Mouse (Mus musculus) hindbrain, embryonic 15.5 days (tissue): ENCODE data around the gene Rab4b. TPM values are rescaled to one million over a fixed set of nuclear protein-coding genes. Genes with fewer than 3 reads are reported as not detected.
A peak's percentile ranks its signal among the peaks of the same experiment; 100 is the strongest.

Source experiments
- ATAC-seq: fragments of 200-750 bp; cut with Nextera tagmentation; 2 replicates; pipeline ENCODE4 v1.8.0; 2017; ENCODE audit warnings: low read depth, moderate number of reproducible peaks, moderate TSS enrichment; ENCODE audit not compliant: low FRiP score
- H3K27ac ChIP-seq: fragments of 300-500 bp; sonication (generic); replicated peaks from 2 replicates; pipeline ENCODE4 v1.5.1; 2015; ENCODE audit warnings: mild to moderate bottlenecking, inconsistent platforms
- H3K27me3 ChIP-seq: fragments of 300-500 bp; sonication (generic); 2 replicates; pipeline ENCODE4 v1.6.1; 2015; ENCODE audit warnings: control low read depth, inconsistent platforms
- H3K36me3 ChIP-seq: fragments of 300-500 bp; sonication (generic); 2 replicates; pipeline ENCODE4 v1.6.1; 2015; ENCODE audit warnings: control low read depth, inconsistent platforms
- H3K4me1 ChIP-seq: fragments of 300-500 bp; sonication (generic); replicated peaks from 2 replicates; pipeline ENCODE4 v1.6.1; 2015; ENCODE audit warnings: control low read depth, inconsistent platforms
- H3K4me2 ChIP-seq: fragments of 300-500 bp; sonication (generic); 2 replicates; pipeline ENCODE4 v1.6.1; 2015; ENCODE audit warnings: moderate library complexity, mild to moderate bottlenecking, inconsistent platforms
- H3K4me3 ChIP-seq: fragments of 300-500 bp; sonication (generic); 2 replicates; pipeline ENCODE4 v1.5.1; 2015; ENCODE audit warnings: mild to moderate bottlenecking, inconsistent platforms
- H3K9ac ChIP-seq: fragments of 300-500 bp; sonication (generic); 2 replicates; pipeline ENCODE4 v1.6.1; 2015; ENCODE audit warnings: inconsistent platforms
- H3K9me3 ChIP-seq: fragments of 300-500 bp; sonication (generic); 2 replicates; pipeline ENCODE4 v1.6.1; 2016; ENCODE audit warnings: control low read depth, inconsistent platforms
- WGBS: fragments of 180-500 bp; shearing (Covaris S2); methylation state at CpG from one replicate; pipeline ENCODE4 v1.1.7; 2015; 5-methylcytosine and 5-hydroxymethylcytosine counted together
- polyA plus RNA-seq: library from polyadenylated mRNA; unstranded; fragments of >200 nt; fragmentation: Nextera tagmentation; extraction: Ambion mirVana; gene quantifications from 2 replicates; pipeline ENCODE4 v1.2.1, GENCODE M21; 2015

Gene Rab4b
- polyA plus RNA-seq, 1 experiment from 2014 or later, result 111 TPM

DNA sequence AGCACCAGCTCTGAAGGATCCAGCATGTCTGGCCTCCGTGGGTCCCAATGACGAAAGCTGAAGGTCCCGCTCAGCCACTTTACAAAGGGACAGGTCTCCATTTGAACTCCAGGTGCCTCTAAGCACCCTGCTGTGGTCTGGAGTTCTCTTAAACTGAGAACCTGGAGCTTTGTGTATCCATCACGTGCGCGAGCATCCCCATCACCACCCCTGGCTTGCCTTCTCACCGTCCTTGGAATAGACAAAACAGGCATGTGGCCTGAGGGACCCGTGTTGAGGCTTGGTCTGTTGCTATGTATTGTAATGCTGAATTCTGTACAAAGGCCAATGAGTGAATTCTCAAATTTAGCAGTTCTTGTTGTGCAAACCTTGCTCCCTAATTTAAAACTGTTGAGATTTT is 20.1 kb upstream of the Rab4b start:
- WGBS, result 92% methylated on average over 8 of the region's 8 CpGs
- Histone ChIP-seq H3K4me2 (no peak overlapping the region), H3K9me3 (no peaks in the 10 kb centered on the region), H3K9ac (no peak overlapping the region), H3K36me3 (peaks cover 9% of the 10 kb centered on the region), H3K4me1 (peaks cover 19% of the 10 kb centered on the region), H3K27ac (no peak overlapping the region), H3K4me3 (no peak overlapping the region), H3K27me3 (no peaks in the 10 kb centered on the region)
- ATAC-seq, result no peak

- H3K36me3 ChIP-seq, result peaks cover 6% of the 10 kb centered on the region
- no peak overlapping the region for H3K4me2 ChIP-seq
- ATAC-seq, result no peak
- no peaks in the 10 kb centered on the region for H3K9me3 ChIP-seq
- no peaks in the 10 kb centered on the region for H3K27me3 ChIP-seq
- H3K9ac ChIP-seq, result no peak overlapping the region
- no peak overlapping the region for H3K4me3 ChIP-seq
- peaks cover 23% of the 10 kb centered on the region for H3K4me1 ChIP-seq
- H3K27ac ChIP-seq, result no peak overlapping the region
Observed at GRCm38 (mm10) chr7:27198355-27198754, 19.7 kb upstream of the Rab4b start.

DNA sequence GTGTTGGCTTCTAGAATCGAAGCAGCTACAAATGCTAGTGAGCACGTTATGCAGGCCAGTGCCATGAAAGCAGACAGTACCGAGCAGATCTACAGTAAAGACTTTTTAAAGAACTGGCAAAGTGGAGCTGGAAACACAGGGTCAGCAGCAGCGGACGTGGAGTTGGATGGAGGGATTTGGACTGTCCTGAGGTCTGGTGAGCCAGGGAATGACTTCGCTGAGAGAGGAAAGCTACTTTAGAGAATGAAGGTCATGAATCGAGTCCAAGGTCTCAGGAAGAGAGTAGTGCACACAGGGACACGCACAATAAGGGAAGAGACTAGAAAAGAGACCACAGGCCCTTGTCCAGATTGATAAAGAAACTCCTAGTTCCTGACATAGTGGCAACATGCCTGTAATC is 18.9 kb upstream of the Rab4b start:
- WGBS, result 92% methylated on average over 8 of the region's 8 CpGs
- peaks cover 8% of the 10 kb centered on the region for H3K36me3 ChIP-seq
- H3K9ac ChIP-seq, result no peak overlapping the region
- ATAC-seq, result no peak
- no peak overlapping the region for H3K4me3 ChIP-seq
- H3K27me3 ChIP-seq, result no peaks in the 10 kb centered on the region
- no peak overlapping the region for H3K4me2 ChIP-seq
- no peaks in the 10 kb centered on the region for H3K9me3 ChIP-seq
- no peak overlapping the region for H3K27ac ChIP-seq
- H3K4me1 ChIP-seq, result peaks cover 23% of the 10 kb centered on the region

- 91% methylated on average over 3 of the region's 3 CpGs for WGBS
- Histone ChIP-seq H3K4me2 (peak overlapping the region; percentile 76; the same call in 1 of the 2 replicates), H3K9me3 (no peaks in the 10 kb centered on the region), H3K4me3 (no peak overlapping the region), H3K27me3 (no peaks in the 10 kb centered on the region), H3K9ac (no peak overlapping the region), H3K4me1 (peaks cover 23% of the 10 kb centered on the region), H3K27ac (no peak overlapping the region), H3K36me3 (peaks cover 9% of the 10 kb centered on the region)
- ATAC-seq, result no peak
Observed at GRCm38 (mm10) chr7:27197136-27197535, 18.4 kb upstream of the Rab4b start.

- Histone ChIP-seq H3K27me3 (no peaks in the 10 kb centered on the region), H3K9ac (peak within 1 kb of the TSS; percentile 89), H3K4me2 (peak within 1 kb of the TSS; percentile 76), H3K27ac (peak within 1 kb of the TSS; percentile 97), H3K9me3 (no peaks in the 10 kb centered on the region), H3K36me3 (peaks cover 21% of the 10 kb centered on the region), H3K4me1 (peaks cover 23% of the 10 kb centered on the region), H3K4me3 (peak within 1 kb of the TSS; percentile 88)
- peak; percentile 98 for ATAC-seq
- under 1% methylated on average over 62 of the region's 64 CpGs for WGBS
Observed at GRCm38 (mm10) chr7:27195681-27196611, 17.2 kb upstream of the Rab4b start, which contains the start of the genes BC024978 and Snrpa. Gene BC024978 (plus strand): TSS chr7:27195781. Gene Snrpa (minus strand): TSS chr7:27196271.

GRCm38 (mm10) chr7:27193731-27194130 is 15.0 kb upstream of the Rab4b start:
- no peaks in the 10 kb centered on the region for H3K27me3 ChIP-seq
- peak overlapping the region; percentile 76 for H3K4me2 ChIP-seq
- H3K9ac ChIP-seq, result no peak overlapping the region
- no peak overlapping the region for H3K4me3 ChIP-seq
- 89% methylated on average over 4 of the region's 4 CpGs for WGBS
- peaks cover 43% of the 10 kb centered on the region for H3K36me3 ChIP-seq
- ATAC-seq, result no peak
- no peak overlapping the region for H3K27ac ChIP-seq
- H3K4me1 ChIP-seq, result peaks cover 23% of the 10 kb centered on the region
- no peaks in the 10 kb centered on the region for H3K9me3 ChIP-seq

GRCm38 (mm10) chr7:27192434-27192833 is 13.7 kb upstream of the Rab4b start:
- Histone ChIP-seq H3K4me2 (no peak overlapping the region), H3K27ac (no peak overlapping the region), H3K27me3 (no peaks in the 10 kb centered on the region), H3K9ac (no peak overlapping the region), H3K4me3 (no peak overlapping the region), H3K9me3 (no peaks in the 10 kb centered on the region), H3K36me3 (peaks cover 55% of the 10 kb centered on the region), H3K4me1 (peaks cover 23% of the 10 kb centered on the region)
- WGBS, result 94% methylated on average over 5 of the region's 5 CpGs
- no peak for ATAC-seq

GRCm38 (mm10) chr7:27189271-27189931 is 10.7 kb upstream of the Rab4b start:
- no peaks in the 10 kb centered on the region for H3K27me3 ChIP-seq
- H3K4me3 ChIP-seq, result no peak overlapping the region
- WGBS, result 81% methylated on average over 10 of the region's 10 CpGs
- ATAC-seq, result no peak
- no peak overlapping the region for H3K4me2 ChIP-seq
- no peaks in the 10 kb centered on the region for H3K9me3 ChIP-seq
- H3K36me3 ChIP-seq, result peaks cover 84% of the 10 kb centered on the region
- H3K9ac ChIP-seq, result no peak overlapping the region
- peaks cover 11% of the 10 kb centered on the region for H3K4me1 ChIP-seq
- H3K27ac ChIP-seq, result no peak overlapping the region

- Histone ChIP-seq H3K9me3 (no peaks in the 10 kb centered on the region), H3K4me1 (no peaks in the 10 kb centered on the region), H3K4me3 (no peak overlapping the region), H3K9ac (no peak overlapping the region), H3K4me2 (no peak overlapping the region), H3K27ac (no peak overlapping the region), H3K36me3 (peaks cover 67% of the 10 kb centered on the region), H3K27me3 (no peaks in the 10 kb centered on the region)
- no peak for ATAC-seq
- 96% methylated on average over 5 of the region's 5 CpGs for WGBS
Observed at GRCm38 (mm10) chr7:27185986-27186385, 7.3 kb upstream of the Rab4b start.

DNA sequence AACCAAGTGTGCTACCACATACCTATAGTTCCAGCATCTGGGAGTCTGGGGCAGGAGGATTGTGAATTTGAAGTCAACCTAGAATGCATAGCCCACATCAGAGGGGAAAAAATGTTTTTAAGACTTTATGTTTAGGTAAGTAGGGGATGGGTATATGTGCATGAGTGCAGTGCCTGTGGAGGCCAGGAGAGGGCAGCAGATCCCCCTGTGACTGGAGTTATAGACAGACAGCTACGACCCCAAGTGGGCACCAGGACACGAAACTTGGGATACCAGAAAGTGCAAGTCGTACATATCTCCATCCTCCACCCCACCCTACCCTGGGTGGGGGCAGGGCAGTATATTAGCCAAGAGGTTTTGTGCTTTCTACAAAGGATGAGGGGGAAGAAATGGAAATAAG is 6.3 kb upstream of the Rab4b start:
- Histone ChIP-seq H3K4me3 (no peak overlapping the region), H3K4me1 (0 out of 2 replicates have a peak, but pooled peaks cover 4% of the 10 kb centered on the region), H3K27ac (no peak overlapping the region), H3K27me3 (no peaks in the 10 kb centered on the region), H3K9ac (no peak overlapping the region), H3K4me2 (no peak overlapping the region), H3K36me3 (peaks cover 57% of the 10 kb centered on the region), H3K9me3 (no peaks in the 10 kb centered on the region)
- WGBS, result 83% methylated on average over 3 of the region's 3 CpGs
- no peak for ATAC-seq

- 77% methylated on average over 1 of the region's 1 CpGs for WGBS
Observed at GRCm38 (mm10) chr7:27182498-27182897, 3.8 kb upstream of the Rab4b start.

More at GRCm38 (mm10) chr7:27182498-27182897, 3.8 kb upstream of the Rab4b start:
- no peak overlapping the region for H3K9ac ChIP-seq
- H3K27ac ChIP-seq, result no peak overlapping the region
- no peak for ATAC-seq
- H3K4me3 ChIP-seq, result no peak overlapping the region
- H3K36me3 ChIP-seq, result peaks cover 34% of the 10 kb centered on the region
- H3K4me1 ChIP-seq, result peaks cover 19% of the 10 kb centered on the region
- H3K9me3 ChIP-seq, result no peaks in the 10 kb centered on the region
- no peaks in the 10 kb centered on the region for H3K27me3 ChIP-seq
- no peak overlapping the region for H3K4me2 ChIP-seq
